Mouse (Mus musculus) lung, postnatal 0 days (tissue): ENCODE results near the gene Lrrc25. TPM values are rescaled to one million over a fixed set of nuclear protein-coding genes. Genes with fewer than 3 reads are reported as not detected.

Experiments used
- ATAC-seq: fragments of 200-750 bp; cut with Nextera tagmentation; 2 replicates; pipeline ENCODE4 v1.8.0; 2017; ENCODE audit warnings: moderate library complexity
- DNase-seq: peaks from one replicate; pipeline ENCODE4 v3.0.0-alpha.2; 2016; ENCODE audit warnings: low spot score
- H3K27ac ChIP-seq: fragments of 300-500 bp; sonication (generic); 2 replicates; pipeline ENCODE4 v1.5.1; 2014; ENCODE audit warnings: antibody characterized with exemption, mild to moderate bottlenecking, low read length, mixed read lengths
- H3K27me3 ChIP-seq: fragments of 300-500 bp; sonication (generic); replicated peaks from 2 replicates; pipeline ENCODE4 v1.6.1; 2014; ENCODE audit warnings: low read length, mixed read lengths; ENCODE audit not compliant: insufficient read depth
- H3K36me3 ChIP-seq: fragments of 300-500 bp; sonication (generic); 2 replicates; pipeline ENCODE4 v1.6.1; 2014; ENCODE audit warnings: low read length, mixed read lengths; ENCODE audit not compliant: insufficient read depth
- H3K4me1 ChIP-seq: fragments of 300-500 bp; sonication (generic); 2 replicates; pipeline ENCODE4 v1.6.1; 2014; ENCODE audit warnings: antibody characterized with exemption, low read depth, low read length, mixed read lengths; ENCODE audit not compliant: insufficient read depth
- H3K4me2 ChIP-seq: fragments of 300-500 bp; sonication (generic); replicated peaks from 2 replicates; pipeline ENCODE4 v1.6.1; 2014; ENCODE audit warnings: low read depth, mild to moderate bottlenecking, low read length, moderate library complexity, mixed read lengths
- H3K4me3 ChIP-seq: fragments of 300-500 bp; sonication (generic); 2 replicates; pipeline ENCODE4 v1.5.1; 2014; ENCODE audit warnings: low read depth, low read length
- H3K9ac ChIP-seq: fragments of 300-500 bp; sonication (generic); replicated peaks from 2 replicates; pipeline ENCODE4 v1.6.1; 2014; ENCODE audit warnings: low read depth, mild to moderate bottlenecking
- H3K9me3 ChIP-seq: fragments of 300-500 bp; sonication (generic); 2 replicates; pipeline ENCODE4 v1.6.1; 2016; ENCODE audit warnings: low read length, mixed read lengths
- CTCF ChIP-seq: IDR thresholded peaks from 2 replicates; pipeline ENCODE4 v1.5.1; 2016; ENCODE audit warnings: antibody characterized with exemption, mild to moderate bottlenecking
- EP300 ChIP-seq: IDR thresholded peaks from 2 replicates; pipeline ENCODE4 v1.6.1; 2016; ENCODE audit warnings: antibody characterized with exemption, mild to moderate bottlenecking, control low read depth
- WGBS: fragments of 180-500 bp; shearing (Covaris S2); extraction: QIAGEN DNeasy Blood & Tissue Kit; methylation state at CpG from one replicate; pipeline ENCODE4 v1.1.7; 2014; 5-methylcytosine and 5-hydroxymethylcytosine counted together
- polyA plus RNA-seq: library from polyadenylated mRNA; unstranded; fragments of >200 nt; fragmentation: Nextera tagmentation; extraction: Ambion mirVana; gene quantifications from 2 replicates; pipeline ENCODE4 v1.2.1, GENCODE M21; 2015

Lrrc25 gene
- polyA plus RNA-seq, 1 experiment from 2014 or later: 4.2 TPM

GRCm38 (mm10) chr8:70617985-70618384 is 2.0 kb downstream of the Lrrc25 start:
- H3K9ac ChIP-seq: no peak overlapping the region
- ATAC-seq (no peak), DNase-seq (no peak)
- H3K36me3 ChIP-seq: no peaks in the 10 kb centered on the region
- WGBS: 79% methylated on average over 11 of the region's 11 CpGs
- no peak overlapping the region for H3K4me2 ChIP-seq
- H3K27ac ChIP-seq: 0 out of 2 replicates have a peak overlapping the region, but pooled peaks have one; percentile 16
- H3K9me3 ChIP-seq: no peaks in the 10 kb centered on the region
- no peaks in the 10 kb centered on the region for H3K4me1 ChIP-seq
- H3K4me3 ChIP-seq: no peak overlapping the region
- no peaks in the 10 kb centered on the region for H3K27me3 ChIP-seq
- no peak for TF ChIP-seq CTCF
- TF ChIP-seq EP300: no peak

DNA sequence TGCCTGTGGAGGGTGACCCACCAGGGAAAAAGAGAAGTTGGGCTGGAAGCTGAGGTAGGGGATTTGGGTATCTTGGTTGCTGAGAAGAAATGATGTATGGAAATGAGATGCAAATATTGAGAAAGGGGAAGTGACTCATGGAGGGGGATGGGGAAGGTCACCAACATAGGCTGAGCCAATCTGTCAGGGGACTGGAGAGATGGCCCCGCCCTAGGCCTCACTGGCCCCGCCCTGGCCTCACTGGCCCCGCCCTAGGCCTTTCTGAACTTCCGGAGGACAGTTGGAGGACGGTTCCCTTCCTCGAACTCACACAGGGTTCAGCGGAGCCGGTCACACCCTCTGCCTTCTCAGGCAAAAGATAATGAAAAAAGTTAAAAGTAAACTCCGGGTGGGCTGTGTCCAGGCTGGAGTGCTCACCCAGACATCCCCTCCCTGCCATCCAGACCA is 3.0 kb downstream of the Lrrc25 start:
- WGBS: 26% methylated on average over 9 of the region's 9 CpGs
- DNase-seq (peak; percentile 79), ATAC-seq (peak; percentile 80)
- no peaks in the 10 kb centered on the region for H3K36me3 ChIP-seq
- H3K4me3 ChIP-seq: no peak overlapping the region
- no peak overlapping the region for H3K27ac ChIP-seq
- TF ChIP-seq CTCF (no peak), EP300 (no peak)
- H3K9ac ChIP-seq: no peak overlapping the region
- H3K27me3 ChIP-seq: no peaks in the 10 kb centered on the region
- H3K4me1 ChIP-seq: no peaks in the 10 kb centered on the region
- H3K9me3 ChIP-seq: no peaks in the 10 kb centered on the region
- no peak overlapping the region for H3K4me2 ChIP-seq

GRCm38 (mm10) chr8:70622220-70622619 is 6.3 kb downstream of the Lrrc25 start:
- DNase-seq: no peak
- Histone ChIP-seq H3K36me3 (no peaks in the 10 kb centered on the region), H3K9me3 (no peaks in the 10 kb centered on the region), H3K9ac (no peak overlapping the region), H3K4me1 (no peaks in the 10 kb centered on the region), H3K27ac (no peak overlapping the region), H3K27me3 (no peaks in the 10 kb centered on the region), H3K4me3 (no peak overlapping the region), H3K4me2 (no peak overlapping the region)
- TF ChIP-seq CTCF: no peak
- no peak for TF ChIP-seq EP300
- no peak for ATAC-seq
- WGBS: 48% methylated on average over 3 of the region's 3 CpGs

- Histone ChIP-seq H3K4me2 (no peak overlapping the region), H3K9me3 (no peaks in the 10 kb centered on the region), H3K27me3 (no peaks in the 10 kb centered on the region), H3K4me3 (no peak overlapping the region), H3K27ac (no peak overlapping the region), H3K9ac (no peak overlapping the region), H3K4me1 (peaks cover 3% of the 10 kb centered on the region; the same call in 1 of the 2 replicates), H3K36me3 (no peaks in the 10 kb centered on the region)
- WGBS: 10% methylated on average over 5 of the region's 5 CpGs
- DNase-seq (peak; percentile 75), ATAC-seq (0 out of 2 replicates have a peak, but pooled peaks have one; percentile 27)
- TF ChIP-seq CTCF: peak; percentile 77
- no peak for TF ChIP-seq EP300
Measured at GRCm38 (mm10) chr8:70625104-70625503, 9.1 kb downstream of the Lrrc25 start.

GRCm38 (mm10) chr8:70627041-70627440 is 11.1 kb downstream of the Lrrc25 start:
- 85% methylated on average over 5 of the region's 5 CpGs for WGBS

GRCm38 (mm10) chr8:70628986-70629490 is 13.1 kb downstream of the Lrrc25 start:
- 51% methylated on average over 7 of the region's 7 CpGs for WGBS
- Histone ChIP-seq H3K9ac (no peak overlapping the region), H3K36me3 (no peaks in the 10 kb centered on the region), H3K4me1 (peaks cover 11% of the 10 kb centered on the region; the same call in 1 of the 2 replicates), H3K4me2 (peak overlapping the region; percentile 60; the same call in 1 of the 2 replicates), H3K27ac (no peak overlapping the region), H3K4me3 (no peak overlapping the region), H3K9me3 (no peaks in the 10 kb centered on the region), H3K27me3 (no peaks in the 10 kb centered on the region)
- DNase-seq: no peak
- TF ChIP-seq CTCF (no peak), EP300 (no peak)
- no peak for ATAC-seq

More at GRCm38 (mm10) chr8:70627041-70627440, 11.1 kb downstream of the Lrrc25 start:
- no peak for TF ChIP-seq CTCF
- TF ChIP-seq EP300: no peak
- Histone ChIP-seq H3K27me3 (no peaks in the 10 kb centered on the region), H3K4me3 (no peak overlapping the region), H3K4me2 (no peak overlapping the region), H3K27ac (no peak overlapping the region), H3K9me3 (no peaks in the 10 kb centered on the region), H3K9ac (no peak overlapping the region), H3K4me1 (peaks cover 11% of the 10 kb centered on the region; the same call in 1 of the 2 replicates), H3K36me3 (no peaks in the 10 kb centered on the region)
- DNase-seq (no peak), ATAC-seq (no peak)
